Mouse (Mus musculus) CH12.LX (cell line): Measurements from ENCODE around the gene Sbf2. TPM values are rescaled to one million over a fixed set of nuclear protein-coding genes. Genes with fewer than 3 reads are reported as not detected.

Experiments
- DNase-seq: peaks from one replicate; pipeline ENCODE4 v3.0.0-alpha.2; 2013; ENCODE audit errors: extremely low read depth
- H3K27ac ChIP-seq: 2 replicates; pipeline ENCODE4 v1.5.1; 2012; ENCODE audit warnings: low read depth, mild to moderate bottlenecking, control low read depth, moderate library complexity; ENCODE audit not compliant: insufficient read depth
- H3K27me3 ChIP-seq: replicated peaks from 2 replicates; pipeline ENCODE3; 2012; ENCODE audit warnings: inconsistent platforms
- H3K36me3 ChIP-seq, 2 experiments: replicated peaks in 1 of 2; 2 replicates each; pipeline versions ENCODE3 to v1.6.1; 2012; ENCODE audit warnings: inconsistent platforms in 1 of 2, low read length in 1 of 2, mild to moderate bottlenecking in 1 of 2, mixed read lengths in 1 of 2, moderate library complexity in 1 of 2; ENCODE audit not compliant: control insufficient read depth in 1 of 2, insufficient read depth in 1 of 2
- H3K4me1 ChIP-seq, 2 experiments: 2 replicates each; pipeline ENCODE4 v1.6.1; 2012; ENCODE audit warnings: inconsistent platforms in 1 of 2, moderate library complexity in 1 of 2; ENCODE audit not compliant: insufficient read depth in 2 of 2, control insufficient read depth in 1 of 2
- H3K4me2 ChIP-seq: 2 replicates; pipeline ENCODE4 v1.6.1; 2012; ENCODE audit warnings: low read depth, mild to moderate bottlenecking, control low read depth; ENCODE audit not compliant: poor library complexity, insufficient read depth, severe bottlenecking
- H3K4me3 ChIP-seq, 3 experiments: fragments of 150-350 bp in 1 of 3; sonication (generic) in 1 of 3; replicated peaks in 1 of 3; 2 replicates each; pipeline versions ENCODE3 to v1.5.1; 2011 to 2012; ENCODE audit warnings: low read depth in 2 of 3, low read length in 2 of 3, mild to moderate bottlenecking in 2 of 3, moderate library complexity in 2 of 3, control low read depth in 1 of 3, improper control_type of control experiment in 1 of 3, inconsistent platforms in 1 of 3, mixed read lengths in 1 of 3; ENCODE audit not compliant: poor library complexity in 1 of 3
- H3K79me2 ChIP-seq: replicated peaks from 2 replicates; pipeline ENCODE4 v1.6.1; 2012; ENCODE audit warnings: mild to moderate bottlenecking, moderate library complexity; ENCODE audit not compliant: control insufficient read depth, poor library complexity, insufficient read depth, severe bottlenecking; ENCODE audit errors: extremely low read depth
- H3K9ac ChIP-seq: 2 replicates; pipeline ENCODE4 v1.6.1; 2012; ENCODE audit warnings: low read depth, mild to moderate bottlenecking, control low read depth, moderate library complexity; ENCODE audit not compliant: insufficient read depth
- H3K9me3 ChIP-seq: replicated peaks from 2 replicates; pipeline ENCODE3; 2012; ENCODE audit warnings: low read length, inconsistent platforms, mixed read lengths
- BHLHE40 ChIP-seq: IDR thresholded peaks from 2 replicates; pipeline ENCODE4 v1.6.1; 2011; ENCODE audit warnings: mild to moderate bottlenecking, low read depth, low read length, improper control_type of control experiment
- CHD1 ChIP-seq: IDR thresholded peaks from 2 replicates; pipeline ENCODE4 v1.6.1; 2012; ENCODE audit warnings: low read depth, low read length, improper control_type of control experiment, inconsistent platforms
- ELF1 ChIP-seq: IDR thresholded peaks from 2 replicates; pipeline ENCODE4 v1.6.1; 2014; ENCODE audit warnings: low read depth, mild to moderate bottlenecking, inconsistent platforms, low read length, improper control_type of control experiment
- HCFC1 ChIP-seq: IDR thresholded peaks from 2 replicates; pipeline ENCODE4 v1.6.1; 2012; ENCODE audit warnings: low read depth, mild to moderate bottlenecking, inconsistent platforms, low read length, improper control_type of control experiment
- MAX ChIP-seq: IDR thresholded peaks from 2 replicates; pipeline ENCODE4 v1.6.1; 2011; ENCODE audit warnings: low read length, improper control_type of control experiment
- MAZ ChIP-seq: IDR thresholded peaks from 2 replicates; pipeline ENCODE4 v1.6.1; 2012; ENCODE audit warnings: low read depth, mild to moderate bottlenecking, inconsistent platforms, low read length, improper control_type of control experiment, moderate library complexity
- MYC ChIP-seq: IDR thresholded peaks from 2 replicates; pipeline ENCODE4 v1.6.1; 2011; ENCODE audit warnings: low read depth, mild to moderate bottlenecking, improper control_type of control experiment, low read length
- NELFE ChIP-seq: IDR thresholded peaks from 2 replicates; pipeline ENCODE4 v1.6.1; 2011; ENCODE audit warnings: low read depth, low read length, improper control_type of control experiment
- NRF1 ChIP-seq: IDR thresholded peaks from 2 replicates; pipeline ENCODE4 v1.6.1; 2014; ENCODE audit warnings: low read depth, mild to moderate bottlenecking, inconsistent platforms, low read length, improper control_type of control experiment, moderate library complexity
- PAX5 ChIP-seq: IDR thresholded peaks from 2 replicates; pipeline ENCODE4 v1.6.1; 2012; ENCODE audit warnings: low read length, inconsistent platforms, mixed read lengths
- POLR2A ChIP-seq: IDR thresholded peaks from 2 replicates; pipeline ENCODE4 v1.6.1; 2011; ENCODE audit warnings: low read depth, mild to moderate bottlenecking, improper control_type of control experiment, low read length
- POLR2AphosphoS2 ChIP-seq: IDR thresholded peaks from 2 replicates; pipeline ENCODE4 v1.6.1; 2011; ENCODE audit warnings: low read depth, low read length, improper control_type of control experiment
- SIN3A ChIP-seq: IDR thresholded peaks from 2 replicates; pipeline ENCODE4 v1.6.1; 2012; ENCODE audit warnings: low read length, improper control_type of control experiment, inconsistent platforms
- TBP ChIP-seq: conservative IDR thresholded peaks from 2 replicates; pipeline ENCODE4 v1.6.1; 2011; ENCODE audit warnings: low read depth, low read length, improper control_type of control experiment
- TCF12 ChIP-seq: IDR thresholded peaks from 2 replicates; pipeline ENCODE4 v1.6.1; 2014; ENCODE audit warnings: low read depth, mild to moderate bottlenecking, inconsistent platforms, low read length, improper control_type of control experiment
- UBTF ChIP-seq: IDR thresholded peaks from 2 replicates; pipeline ENCODE4 v1.6.1; 2012; ENCODE audit warnings: low read depth, mild to moderate bottlenecking, inconsistent platforms, low read length, improper control_type of control experiment, moderate library complexity
- ZMIZ1 ChIP-seq: IDR thresholded peaks from 2 replicates; pipeline ENCODE4 v1.6.1; 2012; ENCODE audit warnings: low read depth, mild to moderate bottlenecking, inconsistent platforms, low read length, improper control_type of control experiment
- dilution Hi-C: fragments of 300-500 bp; cut with MboI; formaldehyde crosslinking; loops from 2 replicates; pipeline ENCODE4 v1.14.3; 2020; ENCODE audit warnings: low sequenced_read_pairs; ENCODE audit not compliant: extremely low pct_unique_long_range_greater_than_20kb, extremely low pct_ligation_motif_present
- in situ Hi-C: fragments of 300-500 bp; cut with MboI; formaldehyde crosslinking; loops from 3 replicates; pipeline ENCODE4 v1.14.3; 2019; ENCODE audit warnings: low sequenced_read_pairs, low pct_ligation_motif_present, low pct_unique_long_range_greater_than_20kb, mixed read lengths
- polyA plus RNA-seq: library from polyadenylated mRNA; unstranded; fragments of >175 nt; gene quantifications from 2 replicates; pipeline ENCODE4 v1.2.1, GENCODE M21; 2012; ENCODE audit warnings: low read depth; ENCODE audit not compliant: insufficient read length
- total RNA-seq, 2 experiments: library from RNA; depleted of rRNA; stranded (reverse); fragments of 300-350 nt in 1 of 2; fragments of >200 nt in 1 of 2; gene quantifications; 2 replicates each; pipeline ENCODE4 v1.2.3; 2012 to 2014

Gene Sbf2
- total and polyA plus RNA-seq, 3 experiments = 9.5 to 21.5 (median 11.4) TPM

- peak overlapping the region; percentile 60 to 77 (median 69) for H3K4me3 ChIP-seq
- peaks cover 0 to 23% of the 10 kb centered on the region in 2 experiments; a peak in 2 of 4 replicates for H3K4me1 ChIP-seq
These were observed 13.5 kb upstream of the Sbf2 start for GRCm38 (mm10) chr7:110628273-110628600.

GRCm38 (mm10) chr7:110627486-110628272 lies 13.0 kb upstream of the Sbf2 start, which contains the start of gene Adm:
TSS of gene Adm (plus strand) at chr7:110627661.
- no peaks in the 10 kb centered on the region for H3K36me3 ChIP-seq
- in situ Hi-C loops = loop anchor here (5.0 kb wide), 3 partner anchors 75 to 465 kb away; no protein-coding TSS in a partner anchor
- peak within 1 kb of the TSS; percentile 60 to 77 (median 69) for H3K4me3 ChIP-seq
- no peak for TF ChIP-seq HCFC1
- no peak for TF ChIP-seq ELF1
- TF ChIP-seq POLR2AphosphoS2 = peak; percentile 81; the same call in 1 of the 2 replicates
- 0 out of 2 replicates have a peak, but pooled peaks have one; percentile 46 for TF ChIP-seq UBTF
- peak; percentile 94 for TF ChIP-seq ZMIZ1
- peak; percentile 99 for TF ChIP-seq POLR2A
- 0 out of 2 replicates have a peak, but pooled peaks have one; percentile 36 for TF ChIP-seq NRF1
- TF ChIP-seq PAX5 = no peak
- no peak for TF ChIP-seq MYC
- peak; percentile 51; the same call in 1 of the 2 replicates for TF ChIP-seq MAX
- peak; percentile 80 for TF ChIP-seq NELFE
- peak; percentile 98 for TF ChIP-seq TBP
- peak; percentile 60; the same call in 1 of the 2 replicates for TF ChIP-seq SIN3A
- peak; percentile 87 for TF ChIP-seq TCF12
- peak; percentile 15; the same call in 1 of the 2 replicates for TF ChIP-seq BHLHE40
- H3K9me3 ChIP-seq = no peaks in the 10 kb centered on the region
- H3K4me1 ChIP-seq = peaks cover 0 to 23% of the 10 kb centered on the region in 2 experiments; a peak in 2 of 4 replicates
- dilution Hi-C loops = no loop called here
- peak; percentile 80 for DNase-seq
- H3K4me2 ChIP-seq = peak within 1 kb of the TSS; percentile 91
- 0 out of 2 replicates have a peak, but pooled peaks cover 5% of the 10 kb centered on the region for H3K79me2 ChIP-seq
- peak within 1 kb of the TSS; percentile 34 for H3K9ac ChIP-seq
- peaks cover 24% of the 10 kb centered on the region for H3K27me3 ChIP-seq
- no peak within 1 kb of the TSS for H3K27ac ChIP-seq

More at GRCm38 (mm10) chr7:110628273-110628600, 13.5 kb upstream of the Sbf2 start:
- TF ChIP-seq MAZ = no peak
- peak; percentile 5; the same call in 1 of the 2 replicates for TF ChIP-seq CHD1
- Histone ChIP-seq H3K36me3 (no peaks in the 10 kb centered on the region), H3K27ac (no peak overlapping the region), H3K27me3 (peaks cover 20% of the 10 kb centered on the region), H3K9ac (peak overlapping the region; percentile 34), H3K79me2 (0 out of 2 replicates have a peak, but pooled peaks cover 5% of the 10 kb centered on the region), H3K9me3 (no peaks in the 10 kb centered on the region), H3K4me2 (peak overlapping the region; percentile 91)
- in situ Hi-C loops = loop anchor here (5.0 kb wide), 3 partner anchors 76 to 466 kb away; no protein-coding TSS in a partner anchor
- DNase-seq = no peak
- dilution Hi-C loops = no loop called here
